Mouse (Mus musculus): ENCODE results near the gene Ndufs2. TPM values are rescaled to one million over a fixed set of nuclear protein-coding genes. Genes with fewer than 3 reads are reported as not detected.

Ndufs2 gene
- total RNA-seq, 2 experiments from 2014 or later: 265 to 285 TPM

- intact Hi-C loops (cut with DNase I): no loop called here
These were observed 63.1 kb downstream of the Ndufs2 start for GRCm38 (mm10) chr1:171187851-171188700.

GRCm38 (mm10) chr1:171185655-171186054, 65.5 kb downstream of the Ndufs2 start:
- DNase-seq (ENCODE audit: low spot score in 2 of 2): no peak
- intact Hi-C loops (cut with DNase I): no loop called here

More at GRCm38 (mm10) chr1:171187851-171188700, 63.1 kb downstream of the Ndufs2 start:
- DNase-seq (ENCODE audit: low spot score in 2 of 2): no peak

Other genes starting within 250 kb of the Ndufs2 start
- not detected for gene Fcgr4, start 232.5 kb downstream of the Ndufs2 start, total RNA-seq (2021)
- gene Fcgr3, start 186.5 kb downstream of the Ndufs2 start, total RNA-seq (2021): 10 to 100 TPM; 10.3 to 10.8 TPM
- under 1 TPM; 0.62 to 0.74 TPM for gene Cfap126, start 137.5 kb downstream of the Ndufs2 start, total RNA-seq (2021)
- gene Sdhc, start 100.8 kb downstream of the Ndufs2 start, total RNA-seq (2021): 100 to 1,000 TPM; 211 to 216 TPM
- gene Mpz, start 100.7 kb downstream of the Ndufs2 start, total RNA-seq (2021): not detected
- gene Pcp4l1, start 55.1 kb downstream of the Ndufs2 start, total RNA-seq (2021): 10 to 100 TPM; 47.4 to 67.2 TPM
- gene Nr1i3, start 37.4 kb downstream of the Ndufs2 start, total RNA-seq (2021): not detected
- 10 to 100 TPM; 69.6 to 72.1 TPM for gene Tomm40l, start 28.9 kb downstream of the Ndufs2 start, total RNA-seq (2021)
- gene Apoa2, start 26.3 kb downstream of the Ndufs2 start, total RNA-seq (2021): 1 to 10 TPM; 1.6 to 4.9 TPM
- 10 to 100 TPM; 11.1 to 16.0 TPM for gene Fcer1g, start 17.0 kb downstream of the Ndufs2 start, total RNA-seq (2021)
- 10 to 100 TPM; 11.1 to 17.0 TPM for gene Adamts4, start 967 bp downstream of the Ndufs2 start, total RNA-seq (2021)
- 10 to 100 TPM; 59.8 to 61.3 TPM for gene B4galt3, start 18.9 kb upstream of the Ndufs2 start, total RNA-seq (2021)
- gene Ppox, start 29.8 kb upstream of the Ndufs2 start, total RNA-seq (2021): 10 to 100 TPM; 20.5 to 23.9 TPM
- gene Usp21, start 36.6 kb upstream of the Ndufs2 start, total RNA-seq (2021): 10 to 100 TPM; 54.1 to 58.0 TPM
- gene Ufc1, start 43.6 kb upstream of the Ndufs2 start, total RNA-seq (2021): 100 to 1,000 TPM; 106 to 113 TPM
- 10 to 100 TPM; 35.9 to 38.1 TPM for gene Dedd, start 77.8 kb upstream of the Ndufs2 start, total RNA-seq (2021)
- 10 to 100 TPM; 41.0 to 44.4 TPM for gene Nit1, start 94.3 kb upstream of the Ndufs2 start, total RNA-seq (2021)
- gene Pfdn2, start 94.3 kb upstream of the Ndufs2 start, total RNA-seq (2021): 100 to 1,000 TPM in 1 of 2 experiments, 10 to 100 TPM in 1; 99.0 to 109 TPM
- 1 to 10 TPM; 4.7 to 7.2 TPM for gene Klhdc9, start 109.4 kb upstream of the Ndufs2 start, total RNA-seq (2021)
- gene Nectin4, start 118.7 kb upstream of the Ndufs2 start, total RNA-seq (2021): 1 to 10 TPM; 1.0 to 1.4 TPM
- gene Arhgap30, start 137.6 kb upstream of the Ndufs2 start, total RNA-seq (2021): 1 to 10 TPM; 1.8 to 1.9 TPM
- gene Usf1, start 159.9 kb upstream of the Ndufs2 start, total RNA-seq (2021): 100 to 1,000 TPM; 105 to 107 TPM
- 1 to 10 TPM; 1.7 to 3.2 TPM for gene Tstd1, start 167.5 kb upstream of the Ndufs2 start, total RNA-seq (2021)
- gene F11r, start 186.1 kb upstream of the Ndufs2 start, total RNA-seq (2021): 1 to 10 TPM; 7.4 to 8.3 TPM

All from left cerebral cortex, postnatal 14 days (tissue).